Mouse (Mus musculus) activated CD4-positive, CD25-positive, alpha-beta regulatory T cell, adult 4 months (primary cell): ENCODE measurements around the gene Chchd4. TPM values are rescaled to one million over a fixed set of nuclear protein-coding genes. Genes with fewer than 3 reads are reported as not detected.
"Not testable (repeated sequence)": the region's sequence is repeated elsewhere in the genome, so short reads cannot be mapped to it uniquely, and the experiment has no call there.

ENCODE experiments used
- ATAC-seq: one replicate; pipeline ENCODE4 v1.8.0; 2017
- polyA plus RNA-seq, 2 experiments: library from polyadenylated mRNA; unstranded; fragments of 100-300 nt; shearing (Covaris generic); gene quantifications; one replicate each; pipeline ENCODE4 v1.2.1; 2017

Chchd4 gene
- polyA plus RNA-seq, 2 experiments from 2014 or later, result 11.0 to 12.6 TPM

- peak; percentile 7 for ATAC-seq
Measured at GRCm38 (mm10) chr6:91473805-91474440, 577 bp upstream of the Chchd4 start.

- no peak for ATAC-seq
Measured at GRCm38 (mm10) chr6:91472319-91472718, 1.0 kb downstream of the Chchd4 start.

GRCm38 (mm10) chr6:91471427-91471826 lies 1.9 kb downstream of the Chchd4 start:
- ATAC-seq, result not testable (repeated sequence)

DNA sequence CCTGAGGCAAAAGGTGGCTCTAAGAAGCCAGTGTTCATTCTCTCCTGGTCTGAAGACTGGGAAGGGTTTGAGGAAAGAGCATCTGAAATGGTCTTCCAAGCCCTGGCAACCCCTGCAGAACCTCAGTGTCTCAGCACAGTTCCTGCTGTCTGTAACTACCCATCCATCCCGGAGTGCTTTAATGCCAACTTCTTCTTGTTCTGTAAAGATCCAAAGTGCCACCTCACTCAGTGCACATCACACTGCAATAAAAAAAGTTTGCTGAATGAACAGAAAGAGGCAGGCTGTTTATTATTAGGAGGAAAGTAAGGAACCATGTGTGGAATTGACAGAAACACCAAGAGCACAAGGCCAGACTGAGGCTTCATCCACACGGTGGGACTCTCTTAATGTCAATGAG lies 2.6 kb downstream of the Chchd4 start:
- ATAC-seq, result no peak

- no peak for ATAC-seq
Measured at GRCm38 (mm10) chr6:91467106-91467505, 6.2 kb downstream of the Chchd4 start.

- ATAC-seq, result no peak
Measured at GRCm38 (mm10) chr6:91465756-91466155, 7.6 kb downstream of the Chchd4 start.

DNA sequence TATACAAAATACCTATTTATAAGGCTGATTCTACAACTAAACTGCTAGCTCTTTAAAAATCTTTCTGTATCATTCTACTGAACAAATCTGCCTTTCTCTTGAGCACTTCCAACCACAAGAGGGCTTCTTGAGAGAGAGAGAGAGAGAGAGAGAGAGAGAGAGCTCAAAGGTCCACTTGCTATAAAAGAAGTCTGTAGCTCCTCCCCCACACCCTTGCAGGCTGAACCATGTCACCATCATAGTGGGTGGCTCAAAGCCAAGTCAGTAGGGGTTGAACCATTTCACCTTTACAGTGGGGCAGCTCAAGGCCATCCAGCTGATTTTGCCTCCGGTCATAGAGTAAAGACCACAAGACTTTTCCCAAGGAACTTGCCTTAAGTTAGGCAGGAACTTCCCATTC lies 13.9 kb downstream of the Chchd4 start:
- ATAC-seq, result no peak

GRCm38 (mm10) chr6:91454546-91454945 lies 18.8 kb downstream of the Chchd4 start:
- ATAC-seq, result no peak

GRCm38 (mm10) chr6:91452056-91452455 lies 21.3 kb downstream of the Chchd4 start:
- no peak for ATAC-seq

- no peak for ATAC-seq
Measured at GRCm38 (mm10) chr6:91449472-91450225, 23.7 kb downstream of the Chchd4 start.

- no peak for ATAC-seq
Measured at GRCm38 (mm10) chr6:91445316-91445715, 28.0 kb downstream of the Chchd4 start.

DNA sequence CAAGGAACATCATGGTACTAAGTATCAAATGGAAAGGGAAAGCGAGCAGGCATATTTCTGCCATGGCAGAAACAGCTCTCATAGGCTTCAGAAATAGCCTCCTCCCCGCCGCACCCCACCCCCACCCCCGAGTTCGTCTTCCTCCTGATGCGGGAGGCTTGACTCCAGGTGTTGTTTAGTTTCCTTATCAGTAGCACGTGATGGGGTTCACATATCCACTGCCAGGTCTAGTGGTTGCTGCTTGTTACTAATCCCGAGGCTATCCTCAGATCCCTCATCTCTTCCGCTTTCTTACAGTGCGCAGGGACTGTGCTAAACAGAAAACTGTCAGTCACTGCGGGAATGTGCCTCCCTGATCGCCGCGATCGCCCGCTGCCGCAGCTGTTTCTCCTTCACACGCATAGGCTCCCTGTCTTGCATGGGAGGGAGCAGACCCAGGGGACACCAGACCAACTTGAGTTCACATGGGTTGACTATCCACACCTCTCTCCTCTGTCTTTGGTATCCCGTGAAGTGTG lies 32.1 kb downstream of the Chchd4 start:
- peak; percentile 54 for ATAC-seq

DNA sequence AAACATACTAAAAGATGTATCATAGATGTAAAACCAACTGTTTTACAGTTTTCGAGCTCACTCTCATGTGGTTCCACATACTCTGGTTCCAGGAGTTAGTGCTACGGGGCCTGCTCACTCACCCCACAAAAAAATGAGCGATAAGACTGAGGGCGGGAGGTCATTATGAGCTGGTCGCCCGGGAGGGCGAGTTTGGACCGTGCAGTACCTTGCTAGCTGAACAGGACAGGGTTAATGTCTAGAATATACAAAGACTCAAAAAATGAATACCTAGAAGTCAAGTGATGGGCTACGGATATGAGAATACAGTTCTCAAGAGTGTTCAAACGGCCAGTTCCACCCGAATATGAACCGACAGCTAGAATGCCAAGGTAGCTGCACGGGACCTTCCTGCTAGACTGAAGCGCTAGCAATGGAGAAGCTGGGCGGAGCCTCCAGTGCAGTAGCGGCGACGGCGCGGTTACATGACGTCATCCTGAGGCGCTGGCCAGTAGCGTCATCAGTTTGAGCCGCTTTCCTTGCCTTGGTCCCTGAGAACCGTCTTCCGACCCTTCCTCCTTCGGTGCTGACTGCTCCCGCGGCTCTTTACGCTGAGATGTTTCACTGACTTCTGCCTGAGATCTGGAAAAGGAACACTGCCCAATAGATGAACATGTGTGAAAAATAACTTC lies 32.7 kb downstream of the Chchd4 start:
- ATAC-seq, result peak; percentile 96

DNA sequence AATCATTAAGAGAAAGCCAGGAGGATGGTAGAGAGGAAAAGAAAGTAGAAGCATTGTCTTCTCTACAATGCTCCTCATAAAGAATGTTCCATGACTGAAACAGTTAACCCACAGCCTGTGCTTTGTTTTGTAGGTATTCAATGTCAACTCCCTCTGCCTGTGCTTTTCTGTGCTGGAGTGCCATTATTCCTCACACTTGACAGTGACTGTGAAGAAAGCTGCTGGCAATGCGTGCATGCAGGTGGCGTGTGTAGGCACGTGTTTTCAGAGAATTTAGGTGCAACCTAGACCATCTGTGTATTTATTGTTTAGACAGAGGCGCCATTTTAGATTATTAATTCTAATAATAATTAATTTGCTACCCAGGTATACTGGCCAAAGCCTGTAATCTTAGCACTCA lies 49.2 kb downstream of the Chchd4 start:
- no peak for ATAC-seq

GRCm38 (mm10) chr6:91421629-91422028 lies 51.7 kb downstream of the Chchd4 start:
- no peak for ATAC-seq

GRCm38 (mm10) chr6:91417291-91417845 lies 56.0 kb downstream of the Chchd4 start:
- ATAC-seq, result no peak

GRCm38 (mm10) chr6:91416146-91416545 lies 57.2 kb downstream of the Chchd4 start:
- no peak for ATAC-seq

DNA sequence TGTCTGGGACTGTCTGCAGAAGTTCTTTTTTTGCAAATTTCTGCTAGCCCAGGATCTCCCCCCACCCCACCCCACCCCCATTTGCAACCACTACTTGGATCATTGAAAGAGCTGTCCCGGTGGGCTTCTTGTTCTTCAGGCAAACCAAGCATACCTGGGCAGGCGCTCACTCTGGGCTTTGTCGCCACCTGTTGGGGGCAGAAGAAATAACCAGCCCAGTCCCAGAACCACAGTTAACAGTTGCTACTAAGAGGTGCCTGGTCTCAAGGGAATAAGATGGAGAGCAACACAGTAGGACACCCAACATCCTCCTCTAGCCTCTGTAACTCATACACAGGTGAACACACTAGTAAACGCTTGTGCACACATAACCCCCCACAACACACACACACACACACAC lies 58.5 kb downstream of the Chchd4 start:
- ATAC-seq, result no peak

Other genes with a start within 250 kb of the Chchd4 start
- gene Wnt7a, start 62.2 kb downstream of the Chchd4 start, polyA plus RNA-seq, result not detected
- 10 to 100 TPM; 40.2 to 44.3 TPM for gene Tmem43, start 157 bp upstream of the Chchd4 start, polyA plus RNA-seq
- 10 to 100 TPM; 12.2 to 14.8 TPM for gene Xpc, start 42.3 kb upstream of the Chchd4 start, polyA plus RNA-seq
- gene Lsm3, start 42.4 kb upstream of the Chchd4 start, polyA plus RNA-seq, result 100 to 1,000 TPM; 144 to 175 TPM
- 10 to 100 TPM; 34.3 to 47.9 TPM for gene Slc6a6, start 210.5 kb upstream of the Chchd4 start, polyA plus RNA-seq